Mouse (Mus musculus): ENCODE measurements at regions not wholly inside any gene's neighbourhood (a gene's known extent, or its start where the extent isn't known, plus 50 kb on each side); places are given as distances from the start of the nearest gene placed in this dataset.
"Not testable (repeated sequence)": the region's sequence is repeated elsewhere in the genome, so short reads cannot be mapped to it uniquely, and the experiment has no call there.

DNA sequence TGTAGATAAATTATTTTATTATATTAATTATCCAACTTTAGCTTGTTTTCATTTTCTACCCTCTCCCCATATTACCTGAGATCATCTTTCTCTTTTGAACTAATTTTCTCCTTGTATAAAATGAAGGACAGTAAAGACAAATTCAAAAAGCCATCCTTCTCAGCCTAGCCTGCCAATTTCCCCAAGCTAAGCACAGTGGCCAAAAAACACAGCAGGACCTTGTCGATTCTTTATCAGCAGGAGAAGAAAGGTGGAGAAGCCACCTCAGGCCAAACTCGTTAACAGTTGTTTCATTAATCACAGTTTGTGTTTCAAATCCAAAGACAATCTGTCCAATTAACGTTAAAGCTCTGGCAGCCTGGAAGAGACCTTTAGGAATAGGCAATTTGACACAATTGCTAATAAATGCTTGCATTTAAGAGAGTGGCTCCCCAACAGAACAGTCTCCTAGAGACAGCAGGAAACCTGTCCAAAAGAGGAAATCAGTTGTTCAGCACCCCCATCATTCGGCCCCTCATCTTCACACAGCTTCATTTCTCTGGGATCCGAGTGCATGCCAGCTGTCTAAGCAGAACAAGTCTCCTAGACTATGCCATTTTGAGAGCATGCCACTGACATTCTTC, 135.7 kb upstream of the Tlr4 start:
- DNase-seq (ENCODE audit: low read depth, low spot score), result no peak

DNA sequence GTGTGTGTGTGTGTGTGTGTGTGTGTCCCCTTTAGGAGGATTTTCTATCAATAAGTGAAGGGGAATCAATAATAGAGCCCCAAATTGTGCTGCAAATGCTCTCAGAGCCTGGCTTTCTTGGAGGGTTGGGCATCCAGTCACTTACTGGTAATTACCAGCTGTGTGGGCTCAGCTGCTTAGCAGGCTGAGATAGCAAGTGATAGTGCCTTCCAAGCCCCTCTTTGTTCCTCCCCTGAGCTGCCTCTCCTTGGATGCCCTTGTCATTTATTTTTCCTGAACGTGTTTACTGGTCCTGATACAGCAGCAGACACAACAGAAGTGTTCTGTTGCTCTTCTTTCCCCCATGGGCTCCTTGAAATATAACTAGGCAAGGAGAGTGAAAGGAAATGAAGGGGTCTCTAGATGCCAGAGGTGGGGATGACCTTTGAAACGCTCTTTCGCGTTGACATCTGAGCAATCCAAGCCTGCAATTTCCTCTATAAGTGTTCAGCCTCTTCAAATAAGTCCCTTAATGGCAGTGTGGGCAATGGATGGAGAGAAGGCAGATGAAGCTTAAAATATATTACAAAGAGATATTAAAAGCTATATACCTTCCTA, 133.3 kb upstream of the Tlr4 start:
- no peak for DNase-seq (ENCODE audit: low read depth, low spot score)

DNA sequence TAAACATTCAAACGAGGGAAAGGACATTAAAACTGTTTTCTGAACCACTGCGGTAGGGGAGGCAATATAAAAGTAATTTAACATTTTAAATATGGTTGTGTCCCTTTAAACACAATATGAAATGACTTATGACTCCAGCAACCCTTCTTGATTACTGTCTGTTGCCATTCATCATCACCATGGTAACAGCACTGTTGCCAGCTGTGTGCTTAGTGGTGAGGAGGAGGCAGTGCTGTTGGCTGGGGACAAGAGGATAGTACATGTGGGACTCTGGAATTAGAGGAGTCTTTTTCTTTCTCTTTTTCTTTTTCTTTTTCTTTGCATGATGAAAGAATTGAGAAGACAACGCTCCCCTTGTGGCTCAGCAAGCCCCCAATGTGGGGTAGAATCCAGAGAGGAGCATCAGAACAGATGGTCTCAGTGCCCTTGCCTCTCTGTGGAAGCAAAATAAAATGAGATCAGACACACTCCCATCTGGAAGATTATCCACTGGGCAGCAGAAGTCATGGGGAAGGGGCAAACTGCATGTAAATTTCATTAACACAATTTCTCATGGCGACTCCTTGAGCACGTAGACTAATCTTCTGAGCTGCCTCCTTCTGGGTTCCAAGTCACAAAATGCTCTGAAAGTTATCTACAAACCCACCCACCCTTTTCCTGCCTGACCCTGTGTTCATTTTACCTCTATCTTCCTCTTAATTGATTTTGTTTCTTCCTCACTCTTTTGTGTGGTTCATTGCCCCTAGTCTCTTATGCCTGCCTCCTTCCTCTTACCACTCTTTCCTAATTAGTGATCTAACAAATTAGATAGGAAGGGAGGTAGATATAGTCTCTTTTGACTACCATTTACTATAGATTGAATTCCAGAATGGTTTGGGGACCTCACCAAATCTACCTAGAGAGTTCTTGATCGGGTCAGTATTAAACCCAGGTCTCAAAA, 111.3 kb upstream of the Tlr4 start:
- DNase-seq (ENCODE audit: low read depth, low spot score), result no peak

DNA sequence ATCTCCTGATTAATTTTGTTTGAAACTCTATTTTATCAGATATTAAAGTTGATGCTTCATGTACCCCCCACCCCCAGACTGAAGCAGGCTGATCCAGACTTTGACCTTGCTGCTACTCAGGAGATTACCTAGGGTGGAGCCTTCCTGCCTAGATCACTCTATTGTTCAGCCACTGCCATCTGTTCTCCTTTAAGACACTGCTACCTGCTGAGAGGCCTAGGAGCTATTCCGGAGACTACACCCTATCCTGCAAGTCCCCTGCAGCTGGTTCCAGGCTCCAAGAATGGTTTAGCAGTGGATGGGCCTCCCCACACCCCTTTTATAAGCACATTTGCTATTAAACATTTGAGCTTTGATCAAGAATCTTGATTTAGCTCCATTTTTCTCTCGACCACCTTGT, 90.0 kb upstream of the Tlr4 start:
- no peak for DNase-seq (ENCODE audit: low read depth, low spot score)

DNA sequence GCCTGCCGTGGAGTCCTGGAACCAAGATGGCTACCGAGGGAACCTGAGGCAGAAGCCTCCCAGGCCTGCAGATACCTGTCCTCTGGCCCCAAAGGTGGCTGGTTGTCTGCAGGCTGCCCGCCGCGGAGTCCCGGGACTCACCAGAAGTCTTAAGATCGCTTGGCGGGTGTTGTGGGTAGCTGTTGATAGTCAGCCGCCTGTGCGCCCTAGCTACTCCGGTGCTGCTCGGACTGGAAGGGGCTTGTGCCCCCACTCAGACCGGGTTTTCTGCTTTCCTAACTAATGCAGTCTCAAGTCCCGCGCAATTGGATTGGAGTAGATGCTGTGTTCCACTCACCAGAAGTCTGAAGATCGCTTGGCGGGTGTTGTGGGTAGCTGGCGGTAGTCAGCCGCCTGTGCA, 84.0 kb upstream of the Tlr4 start:
- DNase-seq (ENCODE audit: low read depth, low spot score), result not testable (repeated sequence)

DNA sequence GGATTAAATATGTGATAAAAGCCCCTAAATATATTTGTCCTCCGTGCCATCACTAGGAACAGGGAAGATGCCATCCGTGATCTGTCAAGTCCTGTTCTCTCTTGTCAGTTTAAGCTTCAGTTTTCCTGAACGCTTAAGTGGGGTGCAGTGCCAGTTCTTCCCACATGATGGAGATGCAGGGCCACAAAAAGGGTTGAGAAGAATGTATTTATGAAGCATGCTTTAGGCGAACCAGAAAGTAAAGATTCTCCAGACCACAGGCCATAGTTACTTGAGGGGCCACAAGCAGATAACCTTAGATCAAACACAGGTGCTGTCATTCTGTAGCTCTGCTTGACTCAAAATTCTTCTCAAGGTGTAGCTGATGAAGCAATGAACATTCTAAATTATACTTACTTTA, 58.6 kb upstream of the Tlr4 start:
- DNase-seq (ENCODE audit: low read depth, low spot score), result peak; percentile 46
